Mouse (Mus musculus) liver, embryonic 14.5 days (tissue): Measurements from ENCODE around the gene Shf. TPM values are rescaled to one million over a fixed set of nuclear protein-coding genes. Genes with fewer than 3 reads are reported as not detected.
A peak's percentile ranks its signal among the peaks of the same experiment; 100 is the strongest.

Experiments
- ATAC-seq: fragments of 200-750 bp; cut with Nextera tagmentation; 2 replicates; pipeline ENCODE4 v1.8.0; 2017; ENCODE audit warnings: moderate number of reproducible peaks, mild to moderate bottlenecking, moderate library complexity; ENCODE audit not compliant: insufficient read depth
- DNase-seq, 3 experiments: peaks; one replicate each; pipeline ENCODE4 v3.0.0-alpha.2; 2012 to 2013; ENCODE audit warnings: low read depth in 3 of 3, low spot score in 3 of 3
- H3K27ac ChIP-seq: fragments of 300-500 bp; sonication (generic); 2 replicates; pipeline ENCODE4 v1.5.1; 2014; ENCODE audit warnings: moderate library complexity, mild to moderate bottlenecking, control low read depth, inconsistent platforms
- H3K27me3 ChIP-seq: fragments of 300-500 bp; sonication (generic); 2 replicates; pipeline ENCODE4 v1.6.1; 2014; ENCODE audit warnings: mild to moderate bottlenecking, low read length, moderate library complexity; ENCODE audit not compliant: control insufficient read depth, insufficient read depth
- H3K36me3 ChIP-seq: fragments of 300-500 bp; sonication (generic); replicated peaks from 2 replicates; pipeline ENCODE4 v1.6.1; 2014; ENCODE audit warnings: low read depth; ENCODE audit not compliant: control insufficient read depth, insufficient read depth
- H3K4me1 ChIP-seq, 2 experiments: fragments of 200-500 bp in 1 of 2; fragments of 300-500 bp in 1 of 2; sonication (generic) in 1 of 2; replicated peaks; 2 replicates each; pipeline ENCODE4 v1.6.1; 2012 to 2014; ENCODE audit warnings: antibody characterized with exemption in 1 of 2, inconsistent platforms in 1 of 2, low read length in 1 of 2; ENCODE audit not compliant: control insufficient read depth in 2 of 2, insufficient read depth in 2 of 2
- H3K4me2 ChIP-seq: fragments of 300-500 bp; sonication (generic); 2 replicates; pipeline ENCODE4 v1.6.1; 2014; ENCODE audit warnings: low read depth, mild to moderate bottlenecking, control low read depth, moderate library complexity
- H3K4me3 ChIP-seq, 2 experiments: fragments of 200-500 bp in 1 of 2; fragments of 300-500 bp in 1 of 2; sonication (generic) in 1 of 2; 2 replicates each; pipeline ENCODE4 v1.5.1; 2012 to 2014; ENCODE audit warnings: low read depth in 2 of 2, low read length in 2 of 2, mild to moderate bottlenecking in 2 of 2, control low read depth in 1 of 2, inconsistent platforms in 1 of 2, moderate library complexity in 1 of 2; ENCODE audit not compliant: insufficient read depth in 1 of 2
- H3K9ac ChIP-seq: fragments of 300-500 bp; sonication (generic); replicated peaks from 2 replicates; pipeline ENCODE4 v1.6.1; 2014; ENCODE audit warnings: mild to moderate bottlenecking, control low read depth, moderate library complexity
- H3K9me3 ChIP-seq: fragments of 300-500 bp; sonication (generic); 2 replicates; pipeline ENCODE4 v1.6.1; 2016; ENCODE audit warnings: low read length, mixed read lengths; ENCODE audit not compliant: control insufficient read depth
- CTCF ChIP-seq: IDR thresholded peaks from 2 replicates; pipeline ENCODE4 v1.5.1; 2016; ENCODE audit warnings: antibody characterized with exemption, low read depth, control low read depth
- EP300 ChIP-seq: IDR thresholded peaks from 2 replicates; pipeline ENCODE4 v1.6.1; 2016; ENCODE audit warnings: antibody characterized with exemption, low read depth
- WGBS: fragments of 180-500 bp; shearing (Covaris S2); extraction: QIAGEN DNeasy Blood & Tissue Kit; methylation state at CpG from one replicate; pipeline ENCODE4 v1.1.7; 2014; ENCODE audit not compliant: insufficient replicate concordance; 5-methylcytosine and 5-hydroxymethylcytosine counted together
- polyA plus RNA-seq, 2 experiments: library from polyadenylated mRNA; depleted of rRNA in 1 of 2; stranded (reverse) in 1 of 2; unstranded in 1 of 2; fragments of >200 nt; fragmentation: Nextera tagmentation in 1 of 2; extraction: Ambion mirVana in 1 of 2; gene quantifications; 2 replicates each; pipeline versions ENCODE4 v1.2.1 to v1.2.3; 2012 to 2014

Gene Shf
- polyA plus RNA-seq, 2 experiments, result 1.8 to 7.1 TPM

DNA sequence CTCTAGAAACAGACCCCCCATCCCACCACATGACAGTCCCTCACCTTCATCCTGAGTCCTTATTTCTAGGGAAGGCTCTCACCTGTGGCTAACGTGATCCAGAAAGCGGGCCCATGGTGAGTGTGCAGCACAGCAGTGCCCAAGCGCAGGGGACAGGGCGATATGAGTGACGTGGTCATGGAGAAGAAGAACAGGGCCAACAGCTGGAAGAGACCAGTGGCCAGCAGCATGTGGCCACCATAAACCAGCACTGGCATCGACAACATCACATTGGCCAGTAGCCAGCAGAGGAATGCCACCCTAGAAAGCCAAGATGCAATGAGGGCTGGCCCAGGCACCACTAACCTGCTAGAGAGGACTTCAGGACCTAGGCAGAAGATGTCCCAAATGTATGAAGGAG lies 64.4 kb downstream of the Shf start:
- Histone ChIP-seq H3K9ac (no peak overlapping the region), H3K4me1 (no peaks in the 10 kb centered on the region), H3K27ac (no peak overlapping the region), H3K36me3 (no peaks in the 10 kb centered on the region), H3K27me3 (peaks cover 44% of the 10 kb centered on the region), H3K4me3 (no peak overlapping the region), H3K9me3 (no peaks in the 10 kb centered on the region), H3K4me2 (no peak overlapping the region)
- 67% methylated on average over 6 of the region's 6 CpGs for WGBS
- DNase-seq, result no peak
- ATAC-seq, result no peak
- TF ChIP-seq EP300 (no peak), CTCF (no peak)

DNA sequence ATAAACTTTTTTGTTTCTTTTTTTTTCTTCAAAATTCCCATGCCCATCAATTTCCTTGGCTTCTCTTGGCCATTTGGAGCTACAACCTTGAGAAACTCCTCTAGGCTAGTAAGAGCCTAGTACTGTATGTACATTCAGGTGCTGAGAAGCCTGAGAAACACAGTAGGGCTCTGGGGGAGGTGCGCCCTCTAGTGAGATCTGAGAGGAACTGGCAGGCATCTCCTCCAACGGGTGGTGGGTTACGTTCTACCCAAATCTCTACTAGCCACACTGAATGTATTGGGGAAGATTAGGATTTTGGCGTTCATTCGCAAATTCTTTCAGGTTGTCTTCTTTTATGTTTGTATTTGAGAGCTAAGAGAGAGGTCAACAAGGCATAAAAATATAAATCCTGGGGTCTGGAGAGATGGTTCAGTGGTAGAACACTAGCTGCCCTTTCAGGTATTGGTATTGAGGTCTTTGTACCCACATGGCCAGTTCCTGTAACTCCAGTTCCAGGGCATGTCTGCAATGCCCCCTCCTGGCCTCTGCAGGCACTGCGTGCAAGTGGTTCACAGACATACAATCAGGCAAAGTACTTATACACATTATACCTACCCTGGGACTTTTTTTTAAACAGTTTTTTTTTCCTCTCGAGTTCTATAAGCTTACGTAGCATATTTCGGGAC lies 66.3 kb downstream of the Shf start:
- WGBS, result 7% methylated on average over 9 of the region's 9 CpGs
- H3K9me3 ChIP-seq, result no peaks in the 10 kb centered on the region
- peak; percentile 48; the same call in 1 of the 2 replicates for ATAC-seq
- no peak overlapping the region for H3K4me2 ChIP-seq
- no peak overlapping the region for H3K27ac ChIP-seq
- no peak overlapping the region for H3K4me3 ChIP-seq
- H3K27me3 ChIP-seq, result peaks cover 56% of the 10 kb centered on the region
- no peaks in the 10 kb centered on the region for H3K36me3 ChIP-seq
- no peak overlapping the region for H3K9ac ChIP-seq
- peak; percentile 67 for TF ChIP-seq CTCF
- TF ChIP-seq EP300, result no peak
- DNase-seq, result peak; percentile 29 to 48 (median 33)
- H3K4me1 ChIP-seq, result 0 out of 4 replicates have a peak, but pooled peaks cover 0 to 2% of the 10 kb centered on the region in 2 experiments

- TF ChIP-seq CTCF (no peak), EP300 (no peak)
- Histone ChIP-seq H3K4me1 (0 out of 4 replicates have a peak, but pooled peaks cover 0 to 2% of the 10 kb centered on the region in 2 experiments), H3K4me2 (peak overlapping the region; percentile 29; the same call in 1 of the 2 replicates), H3K4me3 (peak overlapping the region in 1 of 2 experiments; percentile 18; a peak in 1 of 4 replicates), H3K9ac (no peak overlapping the region), H3K9me3 (no peaks in the 10 kb centered on the region), H3K27ac (no peak overlapping the region), H3K36me3 (no peaks in the 10 kb centered on the region), H3K27me3 (peaks cover 62% of the 10 kb centered on the region)
- WGBS, result 11% methylated on average over 23 of the region's 23 CpGs
- ATAC-seq, result no peak
- DNase-seq, result no peak
Measured at GRCm38 (mm10) chr2:122301921-122302573, 66.9 kb downstream of the Shf start.

GRCm38 (mm10) chr2:122301081-122301920 lies 67.7 kb downstream of the Shf start:
- H3K4me2 ChIP-seq, result peak overlapping the region; percentile 29
- no peaks in the 10 kb centered on the region for H3K9me3 ChIP-seq
- no peak for DNase-seq
- H3K4me3 ChIP-seq, result peak overlapping the region in 1 of 2 experiments; percentile 18; a peak in 1 of 4 replicates
- no peaks in the 10 kb centered on the region for H3K36me3 ChIP-seq
- H3K27me3 ChIP-seq, result peaks cover 66% of the 10 kb centered on the region
- WGBS, result under 1% methylated on average over 47 of the region's 48 CpGs
- ATAC-seq, result no peak
- 0 out of 4 replicates have a peak, but pooled peaks cover 0 to 2% of the 10 kb centered on the region in 2 experiments for H3K4me1 ChIP-seq
- H3K9ac ChIP-seq, result no peak overlapping the region
- TF ChIP-seq CTCF (no peak), EP300 (no peak)
- H3K27ac ChIP-seq, result no peak overlapping the region

DNA sequence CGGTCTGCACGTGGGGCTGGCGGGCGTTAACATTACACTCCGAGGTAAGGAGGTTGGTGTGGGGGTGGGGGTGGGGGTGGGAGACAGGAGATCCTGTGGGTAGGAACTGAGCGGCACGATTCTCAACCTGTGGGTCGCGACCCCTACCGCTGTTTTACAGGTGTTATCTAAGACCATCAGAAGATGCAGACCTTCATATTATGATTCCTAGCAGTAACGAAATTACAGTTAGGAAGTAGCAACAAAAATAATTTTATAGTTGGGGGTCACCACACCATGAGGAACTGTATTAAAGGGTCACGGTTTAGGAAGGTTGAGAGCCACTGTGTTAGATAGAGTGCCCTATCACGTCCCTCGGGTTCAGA lies 68.3 kb downstream of the Shf start:
- Histone ChIP-seq H3K27me3 (peaks cover 72% of the 10 kb centered on the region), H3K4me2 (no peak overlapping the region), H3K27ac (no peak overlapping the region), H3K4me3 (no peak overlapping the region), H3K9me3 (no peaks in the 10 kb centered on the region), H3K4me1 (0 out of 4 replicates have a peak, but pooled peaks cover 0 to 2% of the 10 kb centered on the region in 2 experiments), H3K9ac (no peak overlapping the region), H3K36me3 (no peaks in the 10 kb centered on the region)
- ATAC-seq, result no peak
- no peak for TF ChIP-seq EP300
- no peak for TF ChIP-seq CTCF
- WGBS, result 6% methylated on average over 14 of the region's 14 CpGs
- no peak for DNase-seq
